Mouse (Mus musculus): ENCODE data around the gene Sult6b1. TPM values are rescaled to one million over a fixed set of nuclear protein-coding genes. Genes with fewer than 3 reads are reported as not detected.

The Sult6b1 gene
- polyA plus RNA-seq, 1 experiment from 2014 or later: not detected

- 47% methylated on average over 6 of the region's 6 CpGs for WGBS (ENCODE audit: insufficient replicate concordance)
- Histone ChIP-seq H3K27me3 (replicated peaks) (no peaks in the 10 kb centered on the region), H3K4me1 (peaks cover 28% of the 10 kb centered on the region), H3K27ac (peak overlapping the region; percentile 87), H3K9ac (peak overlapping the region; percentile 80), H3K4me2 (peak overlapping the region; percentile 85), H3K9me3 (replicated peaks) (no peaks in the 10 kb centered on the region), H3K36me3 (peaks cover 25% of the 10 kb centered on the region), H3K4me3 (peak overlapping the region; percentile 78)
- 0 out of 2 replicates have a peak, but pooled peaks have one; percentile 0 for ATAC-seq
Measured at GRCm38 (mm10) chr17:78915772-78916171, 9.0 kb upstream of the Sult6b1 start.

- peaks cover 28% of the 10 kb centered on the region for H3K4me1 ChIP-seq
- WGBS (ENCODE audit: insufficient replicate concordance): 70% methylated on average over 3 of the region's 3 CpGs
- H3K9me3 ChIP-seq (replicated peaks): no peaks in the 10 kb centered on the region
- no peak overlapping the region for H3K27ac ChIP-seq
- peak overlapping the region; percentile 64; the same call in 1 of the 2 replicates for H3K4me2 ChIP-seq
- H3K27me3 ChIP-seq (replicated peaks): no peaks in the 10 kb centered on the region
- no peak for ATAC-seq
- H3K9ac ChIP-seq: no peak overlapping the region
- peaks cover 9% of the 10 kb centered on the region for H3K36me3 ChIP-seq
- no peak overlapping the region for H3K4me3 ChIP-seq
Measured at GRCm38 (mm10) chr17:78913921-78914320, 7.1 kb upstream of the Sult6b1 start.

DNA sequence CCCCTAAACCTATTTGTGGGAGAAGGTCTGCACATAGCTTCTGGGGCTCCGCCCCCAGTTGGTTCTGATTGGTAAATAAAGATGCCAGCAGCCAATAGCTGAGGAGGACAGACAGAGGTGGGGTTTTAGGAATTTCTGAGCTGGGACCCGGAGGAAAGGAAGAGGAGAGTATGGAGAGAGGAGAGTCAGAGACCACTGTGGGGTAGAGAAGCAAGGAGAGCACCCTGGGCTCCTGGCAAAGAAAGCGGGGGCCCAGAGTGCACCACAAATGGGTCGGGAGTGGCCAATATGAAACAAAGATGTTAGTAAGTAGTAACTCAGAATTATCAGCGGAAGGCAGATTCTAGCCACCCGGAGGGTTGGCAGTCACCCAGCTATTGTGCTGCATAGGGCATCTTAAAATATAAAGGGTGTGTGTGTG lies 6.1 kb upstream of the Sult6b1 start:
- no peak overlapping the region for H3K27ac ChIP-seq
- H3K9ac ChIP-seq: peak overlapping the region; percentile 8; the same call in 1 of the 2 replicates
- peaks cover under 1% of the 10 kb centered on the region; the same call in 1 of the 2 replicates for H3K36me3 ChIP-seq
- peak; percentile 38; the same call in 1 of the 2 replicates for ATAC-seq
- H3K4me3 ChIP-seq: peak overlapping the region; percentile 50
- WGBS (ENCODE audit: insufficient replicate concordance): 24% methylated on average over 6 of the region's 6 CpGs
- peak overlapping the region; percentile 64 for H3K4me2 ChIP-seq
- peaks cover 28% of the 10 kb centered on the region for H3K4me1 ChIP-seq
- no peaks in the 10 kb centered on the region for H3K27me3 ChIP-seq (replicated peaks)
- H3K9me3 ChIP-seq (replicated peaks): no peaks in the 10 kb centered on the region

DNA sequence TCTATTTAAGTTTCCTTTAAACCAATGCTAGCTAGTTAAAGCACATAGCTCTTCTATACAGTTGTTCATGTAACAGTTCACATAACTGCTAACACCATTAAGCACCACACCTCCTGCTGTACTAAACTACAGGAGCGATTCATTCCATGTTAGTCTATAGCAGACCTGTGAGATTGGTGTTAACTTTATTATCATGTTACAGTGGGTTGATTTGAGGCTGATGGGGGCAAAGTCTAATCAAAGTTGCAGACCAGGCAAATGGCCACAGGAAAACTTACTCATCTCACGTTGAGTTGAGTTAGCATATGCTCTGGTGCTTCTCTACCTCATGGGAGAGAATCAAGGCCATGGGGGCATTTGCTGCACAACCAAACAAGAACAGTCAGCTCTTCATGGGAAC lies 2.6 kb upstream of the Sult6b1 start:
- 53% methylated on average over 2 of the region's 2 CpGs for WGBS (ENCODE audit: insufficient replicate concordance)
- no peak for ATAC-seq
- Histone ChIP-seq H3K4me1 (peaks cover 12% of the 10 kb centered on the region; the same call in 1 of the 2 replicates), H3K27ac (no peak overlapping the region), H3K9me3 (replicated peaks) (no peaks in the 10 kb centered on the region), H3K9ac (no peak overlapping the region), H3K27me3 (replicated peaks) (no peaks in the 10 kb centered on the region), H3K4me3 (no peak overlapping the region), H3K4me2 (no peak overlapping the region), H3K36me3 (no peaks in the 10 kb centered on the region)

GRCm38 (mm10) chr17:78903158-78903557 lies 3.6 kb downstream of the Sult6b1 start:
- Histone ChIP-seq H3K4me3 (no peak overlapping the region), H3K4me1 (0 out of 2 replicates have a peak, but pooled peaks cover 3% of the 10 kb centered on the region), H3K9me3 (replicated peaks) (no peaks in the 10 kb centered on the region), H3K4me2 (no peak overlapping the region), H3K9ac (no peak overlapping the region), H3K27ac (no peak overlapping the region), H3K36me3 (no peaks in the 10 kb centered on the region), H3K27me3 (replicated peaks) (no peaks in the 10 kb centered on the region)
- WGBS (ENCODE audit: insufficient replicate concordance): 57% methylated on average over 2 of the region's 2 CpGs
- ATAC-seq: no peak

GRCm38 (mm10) chr17:78895394-78895793 lies 11.4 kb downstream of the Sult6b1 start:
- Histone ChIP-seq H3K4me3 (no peak overlapping the region), H3K9ac (no peak overlapping the region), H3K36me3 (no peaks in the 10 kb centered on the region), H3K9me3 (replicated peaks) (no peaks in the 10 kb centered on the region), H3K27ac (no peak overlapping the region), H3K4me2 (peak overlapping the region; percentile 22; the same call in 1 of the 2 replicates), H3K27me3 (replicated peaks) (no peaks in the 10 kb centered on the region), H3K4me1 (no peaks in the 10 kb centered on the region)
- ATAC-seq: no peak
- 26% methylated on average over 8 of the region's 8 CpGs for WGBS (ENCODE audit: insufficient replicate concordance)

GRCm38 (mm10) chr17:78894991-78895390 lies 11.8 kb downstream of the Sult6b1 start:
- no peak overlapping the region for H3K27ac ChIP-seq
- 73% methylated on average over 7 of the region's 7 CpGs for WGBS (ENCODE audit: insufficient replicate concordance)
- no peaks in the 10 kb centered on the region for H3K9me3 ChIP-seq (replicated peaks)
- no peaks in the 10 kb centered on the region for H3K27me3 ChIP-seq (replicated peaks)
- H3K9ac ChIP-seq: no peak overlapping the region
- H3K4me2 ChIP-seq: no peak overlapping the region
- H3K4me3 ChIP-seq: no peak overlapping the region
- no peak for ATAC-seq
- H3K36me3 ChIP-seq: no peaks in the 10 kb centered on the region
- H3K4me1 ChIP-seq: no peaks in the 10 kb centered on the region

GRCm38 (mm10) chr17:78891020-78891419 lies 15.8 kb downstream of the Sult6b1 start:
- Histone ChIP-seq H3K4me2 (no peak overlapping the region), H3K4me1 (no peaks in the 10 kb centered on the region), H3K9me3 (replicated peaks) (no peaks in the 10 kb centered on the region), H3K36me3 (no peaks in the 10 kb centered on the region), H3K4me3 (no peak overlapping the region), H3K27me3 (replicated peaks) (no peaks in the 10 kb centered on the region; the same call in 1 of the 2 replicates), H3K9ac (no peak overlapping the region), H3K27ac (no peak overlapping the region)
- ATAC-seq: no peak
- WGBS (ENCODE audit: insufficient replicate concordance): 58% methylated on average over 9 of the region's 9 CpGs

DNA sequence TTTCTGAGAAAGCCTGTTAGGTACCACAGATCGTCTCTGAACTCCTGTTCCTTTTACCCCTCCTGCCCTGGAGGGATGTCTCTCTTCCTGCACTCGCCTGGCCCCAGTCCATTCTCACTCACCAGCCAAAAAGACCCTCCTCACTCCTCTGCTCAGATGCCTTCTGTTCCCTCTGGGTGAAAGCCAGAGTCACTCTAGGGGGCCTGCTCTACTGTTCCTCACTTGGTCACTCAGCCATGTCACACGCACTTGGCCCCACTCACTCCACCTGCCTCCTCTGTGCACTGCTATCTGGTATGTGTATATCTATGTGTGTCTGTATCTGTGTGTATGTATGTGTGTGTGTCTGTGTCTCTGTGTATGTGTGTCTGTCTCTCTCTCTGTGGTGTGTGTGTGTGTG lies 17.6 kb downstream of the Sult6b1 start:
- ATAC-seq: no peak
- WGBS (ENCODE audit: insufficient replicate concordance): 41% methylated on average over 3 of the region's 3 CpGs
- Histone ChIP-seq H3K4me2 (no peak overlapping the region), H3K4me1 (no peaks in the 10 kb centered on the region), H3K4me3 (no peak overlapping the region), H3K9me3 (replicated peaks) (no peaks in the 10 kb centered on the region), H3K27me3 (replicated peaks) (no peaks in the 10 kb centered on the region; the same call in 1 of the 2 replicates), H3K9ac (no peak overlapping the region), H3K27ac (no peak overlapping the region), H3K36me3 (no peaks in the 10 kb centered on the region)

DNA sequence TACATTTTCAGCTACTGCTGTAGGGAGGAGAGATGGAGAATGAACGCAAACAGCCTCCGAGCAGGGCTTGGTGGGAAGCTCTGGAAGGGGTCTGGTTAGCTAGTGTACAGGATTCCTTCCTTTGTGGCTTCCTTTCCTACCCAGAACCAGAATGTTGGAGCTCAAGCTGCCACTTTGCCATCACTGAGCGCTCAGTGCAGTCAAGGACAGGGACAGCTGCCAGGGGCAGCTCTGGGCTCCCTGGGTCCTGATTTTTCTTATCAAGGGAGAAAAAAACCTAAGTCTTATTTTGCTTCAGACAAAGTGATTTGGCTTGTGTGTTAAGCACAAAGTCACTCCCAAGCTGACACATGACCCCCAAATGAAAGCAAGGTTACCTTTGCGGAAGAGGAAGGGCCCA lies 18.2 kb downstream of the Sult6b1 start:
- no peak for ATAC-seq
- WGBS (ENCODE audit: insufficient replicate concordance): 68% methylated on average over 4 of the region's 4 CpGs

DNA sequence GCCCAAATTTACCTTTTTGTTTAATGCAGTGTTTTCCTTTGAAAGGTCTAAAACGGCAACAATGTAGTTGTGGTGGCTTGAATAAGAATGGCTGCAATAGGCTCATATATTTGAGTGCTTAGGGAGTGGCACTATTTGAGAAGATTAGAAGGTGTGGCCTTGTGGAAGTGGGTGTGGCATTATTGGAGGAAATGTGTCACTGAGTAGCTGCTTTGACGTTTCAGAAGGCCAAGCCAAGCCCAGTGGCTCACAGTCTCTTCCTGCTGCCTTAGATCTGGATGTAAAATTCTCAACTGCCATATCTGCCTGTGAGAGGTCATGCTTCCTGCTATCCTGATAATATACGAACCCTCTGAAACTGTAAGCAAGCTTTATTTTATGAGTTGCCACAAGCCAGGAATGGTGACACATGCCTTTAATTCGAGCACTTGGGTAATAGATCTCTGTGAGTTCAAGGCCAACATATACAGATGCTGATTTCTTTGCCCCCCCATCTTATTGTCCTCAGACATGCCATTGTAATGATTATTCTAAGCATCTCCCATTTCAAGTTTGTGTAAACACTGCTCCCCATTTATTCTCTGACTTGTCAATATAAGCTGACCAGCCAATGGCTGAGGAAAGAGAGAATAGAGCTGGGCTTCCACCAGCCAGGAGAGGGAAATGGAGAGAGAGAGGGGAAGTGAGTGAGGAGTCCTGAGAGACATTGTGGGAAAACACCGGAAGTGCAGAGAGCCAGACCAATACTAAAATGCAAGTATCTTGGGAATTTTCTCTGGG lies 21.3 kb downstream of the Sult6b1 start:
- Histone ChIP-seq H3K27ac (no peak overlapping the region), H3K4me2 (no peak overlapping the region), H3K9ac (no peak overlapping the region), H3K27me3 (replicated peaks) (no peaks in the 10 kb centered on the region; the same call in 1 of the 2 replicates), H3K4me3 (no peak overlapping the region), H3K9me3 (replicated peaks) (no peaks in the 10 kb centered on the region), H3K36me3 (no peaks in the 10 kb centered on the region), H3K4me1 (peaks cover 17% of the 10 kb centered on the region)
- ATAC-seq: no peak
- WGBS (ENCODE audit: insufficient replicate concordance): 66% methylated on average over 5 of the region's 5 CpGs

More for the DNA sequence above, 18.2 kb downstream of the Sult6b1 start:
- no peaks in the 10 kb centered on the region for H3K9me3 ChIP-seq (replicated peaks)
- H3K27me3 ChIP-seq (replicated peaks): no peaks in the 10 kb centered on the region; the same call in 1 of the 2 replicates
- H3K4me2 ChIP-seq: no peak overlapping the region
- H3K27ac ChIP-seq: no peak overlapping the region
- H3K4me1 ChIP-seq: no peaks in the 10 kb centered on the region
- H3K9ac ChIP-seq: no peak overlapping the region
- H3K4me3 ChIP-seq: no peak overlapping the region
- no peaks in the 10 kb centered on the region for H3K36me3 ChIP-seq

- Histone ChIP-seq H3K27me3 (replicated peaks) (no peaks in the 10 kb centered on the region), H3K36me3 (peaks cover 12% of the 10 kb centered on the region), H3K4me1 (peaks cover 20% of the 10 kb centered on the region), H3K9me3 (replicated peaks) (no peaks in the 10 kb centered on the region), H3K4me3 (no peak overlapping the region), H3K4me2 (peak overlapping the region; percentile 81; the same call in 1 of the 2 replicates), H3K9ac (no peak overlapping the region), H3K27ac (no peak overlapping the region)
- 87% methylated on average over 4 of the region's 4 CpGs for WGBS (ENCODE audit: insufficient replicate concordance)
- no peak for ATAC-seq
Measured at GRCm38 (mm10) chr17:78883291-78883690, 23.5 kb downstream of the Sult6b1 start.
